Mouse (Mus musculus) granulocyte monocyte progenitor cell, adult 5-6 weeks (primary cell): ENCODE results near the gene Il2. TPM values are rescaled to one million over a fixed set of nuclear protein-coding genes. Genes with fewer than 3 reads are reported as not detected.

ENCODE experiments used
- ATAC-seq: replicated peaks from 2 replicates; pipeline ENCODE4 v1.8.0; 2016; ENCODE audit warnings: mild to moderate bottlenecking, moderate TSS enrichment, inconsistent platforms; ENCODE audit not compliant: poor library complexity, severe bottlenecking
- total RNA-seq, 2 experiments: library from RNA; stranded (forward) in 1 of 2; stranded (reverse) in 1 of 2; fragments of 200-712, 200-1000 nt in 1 of 2; fragments of >200 nt in 1 of 2; fragmentation: Nextera tagmentation in 1 of 2; gene quantifications; 2 replicates each; pipeline ENCODE4 v1.2.3; 2014 to 2017

Gene Il2
- total RNA-seq, 2 experiments from 2014 or later, result not detected

DNA sequence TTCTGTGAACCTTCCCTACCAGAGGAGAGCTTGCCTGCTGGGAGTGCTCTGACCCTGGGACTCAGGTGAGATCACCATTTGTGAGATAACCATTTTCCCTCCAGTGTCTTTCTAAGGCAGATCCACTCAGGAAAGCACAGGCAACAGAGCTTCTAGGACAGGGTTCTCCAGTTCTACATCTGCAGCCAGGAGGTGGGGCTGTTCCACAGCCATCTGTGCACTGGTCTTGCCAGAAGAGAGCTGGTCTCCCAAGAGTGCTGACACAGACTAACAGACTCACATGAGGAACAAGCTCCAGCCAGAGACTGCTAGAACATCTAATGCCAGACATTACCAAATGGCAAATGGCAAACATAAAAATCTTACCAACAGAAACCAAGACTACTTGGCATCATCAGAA lies 52.5 kb downstream of the Il2 start:
- ATAC-seq, result no peak

Other genes starting within 250 kb of the Il2 start
- gene Adad1, start 62.4 kb downstream of the Il2 start, total RNA-seq (2014; fragmentation: Nextera tagmentation), result not detected in 2 replicates
- not detected in 2 replicates for gene Adad1, start 62.4 kb downstream of the Il2 start, total RNA-seq (2017)
- not detected in 2 replicates for gene Il21, start 106.7 kb upstream of the Il2 start, total RNA-seq (2014; fragmentation: Nextera tagmentation)
- not detected in 2 replicates for gene Il21, start 106.7 kb upstream of the Il2 start, total RNA-seq (2017)
- 3.2 and 10.4 TPM in 2 replicates for gene Bbs12, start 186.6 kb upstream of the Il2 start, total RNA-seq (2014; fragmentation: Nextera tagmentation)
- 4.4 and 5.4 TPM in 2 replicates for gene Bbs12, start 186.6 kb upstream of the Il2 start, total RNA-seq (2017)
- gene Cetn4, start 186.7 kb upstream of the Il2 start, total RNA-seq (2014; fragmentation: Nextera tagmentation), result 0.26 and 1.0 TPM in 2 replicates
- 0.26 and 1.6 TPM in 2 replicates for gene Cetn4, start 186.7 kb upstream of the Il2 start, total RNA-seq (2017)
- gene Fgf2, start 222.4 kb upstream of the Il2 start, total RNA-seq (2014; fragmentation: Nextera tagmentation), result 0.11 TPM in 1 of 2 replicates, not detected in the other
- gene Fgf2, start 222.4 kb upstream of the Il2 start, total RNA-seq (2017), result not detected in 2 replicates